Mouse (Mus musculus): ENCODE results near the gene RPS10-NUDT3.

RPS10-NUDT3 gene

GRCm38 (mm10) chr17:27642491-27643062 is 7.6 kb upstream of the RPS10-NUDT3 start:
- in situ Hi-C loops (cut with MboI, MseI), result no loop called here

- in situ Hi-C loops (cut with MboI, MseI), result loop anchor here in 1 of 2 experiments (10.0 kb wide), 1 partner anchor 1785 kb away; no protein-coding TSS in a partner anchor
Measured at GRCm38 (mm10) chr17:27639851-27640250, 4.8 kb upstream of the RPS10-NUDT3 start.

GRCm38 (mm10) chr17:27638921-27639332 is 3.9 kb upstream of the RPS10-NUDT3 start:
- in situ Hi-C loops (cut with MboI, MseI), result loop anchor here in 1 of 2 experiments (10.0 kb wide), 1 partner anchor 1784 kb away; no protein-coding TSS in a partner anchor

- in situ Hi-C loops (cut with MboI, MseI), result loop anchor here in 1 of 2 experiments (10.0 kb wide), 1 partner anchor 1783 kb away; no protein-coding TSS in a partner anchor
Measured at GRCm38 (mm10) chr17:27637333-27637732, 2.3 kb upstream of the RPS10-NUDT3 start.

GRCm38 (mm10) chr17:27636132-27637020 is 1.4 kb upstream of the RPS10-NUDT3 start, which contains the start of gene Rps10:
Rps10 (minus strand) TSS chr17:27636669.
- in situ Hi-C loops (cut with MboI, MseI), result loop anchor here in 1 of 2 experiments (10.0 kb wide), 1 partner anchor 1782 kb away; no protein-coding TSS in a partner anchor

GRCm38 (mm10) chr17:27635575-27635903 is 517 bp upstream of the RPS10-NUDT3 start:
- in situ Hi-C loops (cut with MboI, MseI), result loop anchor here in 1 of 2 experiments (10.0 kb wide), 1 partner anchor 1781 kb away; no protein-coding TSS in a partner anchor

DNA sequence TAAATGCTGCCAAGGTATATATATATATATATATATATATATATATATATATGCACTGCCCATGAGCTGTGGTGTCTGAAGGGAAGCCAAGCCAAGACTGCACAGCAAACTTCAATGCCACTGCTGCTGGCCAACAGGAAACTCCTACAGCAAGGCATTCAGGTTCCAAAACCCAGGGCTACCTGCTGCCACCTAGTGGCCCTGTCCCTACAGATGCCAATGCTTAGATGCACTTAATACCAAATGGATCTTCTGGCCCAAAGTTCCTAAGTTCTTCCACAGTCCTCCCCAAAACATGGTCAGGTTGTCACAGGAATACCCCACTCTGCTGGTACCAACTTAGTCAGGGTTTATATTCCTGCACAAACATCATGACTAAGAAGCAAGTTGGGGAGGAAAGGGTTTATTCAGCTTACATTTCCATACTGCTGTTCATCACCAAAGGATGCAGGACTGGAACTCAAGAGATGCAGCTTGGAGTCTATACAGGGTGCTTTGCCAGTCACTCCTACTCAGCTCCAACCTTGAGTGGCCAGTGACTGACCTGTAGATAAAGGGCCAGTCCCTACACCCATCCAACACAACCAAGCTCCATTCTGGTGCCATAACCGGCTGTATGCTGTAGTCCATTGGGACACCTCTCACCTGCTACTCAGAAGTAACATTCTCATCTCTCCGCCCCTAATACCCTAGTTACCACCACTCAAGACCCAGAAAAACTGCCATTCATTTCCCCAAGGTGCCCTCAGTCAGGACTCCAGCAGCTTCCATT is 5.6 kb downstream of the RPS10-NUDT3 start:
- in situ Hi-C loops (cut with MboI, MseI), result loop anchor here (5.0 to 10.0 kb wide), 2 partner anchors 62 to 1775 kb away; partner anchors contain the start of gene AI413582 (in 2 of the 2)

- in situ Hi-C loops (cut with MboI, MseI), result no loop called here
Measured at GRCm38 (mm10) chr17:27628376-27628775, 6.6 kb downstream of the RPS10-NUDT3 start.

DNA sequence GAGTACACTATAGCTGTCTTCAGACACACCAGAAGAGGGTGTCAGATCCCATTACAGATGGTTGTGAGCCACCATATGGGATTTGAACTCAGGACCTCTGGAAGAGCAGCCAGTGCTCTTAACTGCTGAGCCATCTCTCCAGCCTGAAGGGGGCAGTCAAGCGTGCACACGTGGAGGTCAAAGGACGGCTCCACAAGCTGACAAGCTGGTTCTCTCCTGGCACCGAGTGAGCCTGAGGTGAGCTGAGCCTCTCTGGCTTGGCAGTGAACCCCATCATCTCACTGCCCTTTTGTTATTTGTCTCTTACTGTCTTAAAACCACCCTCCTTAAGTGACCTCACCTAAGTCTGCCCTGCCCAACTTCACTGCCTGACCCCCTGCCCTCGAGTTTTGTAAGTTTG is 7.6 kb downstream of the RPS10-NUDT3 start:
- in situ Hi-C loops (cut with MboI, MseI), result no loop called here

DNA sequence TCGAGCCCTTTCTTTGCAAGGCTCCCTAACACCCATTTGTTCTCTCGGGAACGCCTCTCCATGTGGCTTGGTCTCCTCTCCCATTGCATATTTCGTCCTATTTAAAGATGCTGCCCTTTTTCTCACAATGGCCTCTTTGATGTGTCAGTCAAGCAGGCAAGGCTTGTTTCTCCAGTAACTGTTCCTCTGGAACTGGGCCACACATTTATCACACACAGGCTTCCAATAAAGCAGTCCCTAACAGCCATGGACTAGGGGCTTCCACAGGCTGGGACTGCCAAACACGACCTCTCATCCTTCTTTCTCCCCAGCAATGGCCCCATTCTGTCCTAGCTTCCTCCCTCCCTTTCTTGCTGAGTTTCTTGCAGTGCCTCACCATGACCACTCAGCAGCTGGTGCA is 8.3 kb downstream of the RPS10-NUDT3 start:
- in situ Hi-C loops (cut with MboI, MseI), result no loop called here

DNA sequence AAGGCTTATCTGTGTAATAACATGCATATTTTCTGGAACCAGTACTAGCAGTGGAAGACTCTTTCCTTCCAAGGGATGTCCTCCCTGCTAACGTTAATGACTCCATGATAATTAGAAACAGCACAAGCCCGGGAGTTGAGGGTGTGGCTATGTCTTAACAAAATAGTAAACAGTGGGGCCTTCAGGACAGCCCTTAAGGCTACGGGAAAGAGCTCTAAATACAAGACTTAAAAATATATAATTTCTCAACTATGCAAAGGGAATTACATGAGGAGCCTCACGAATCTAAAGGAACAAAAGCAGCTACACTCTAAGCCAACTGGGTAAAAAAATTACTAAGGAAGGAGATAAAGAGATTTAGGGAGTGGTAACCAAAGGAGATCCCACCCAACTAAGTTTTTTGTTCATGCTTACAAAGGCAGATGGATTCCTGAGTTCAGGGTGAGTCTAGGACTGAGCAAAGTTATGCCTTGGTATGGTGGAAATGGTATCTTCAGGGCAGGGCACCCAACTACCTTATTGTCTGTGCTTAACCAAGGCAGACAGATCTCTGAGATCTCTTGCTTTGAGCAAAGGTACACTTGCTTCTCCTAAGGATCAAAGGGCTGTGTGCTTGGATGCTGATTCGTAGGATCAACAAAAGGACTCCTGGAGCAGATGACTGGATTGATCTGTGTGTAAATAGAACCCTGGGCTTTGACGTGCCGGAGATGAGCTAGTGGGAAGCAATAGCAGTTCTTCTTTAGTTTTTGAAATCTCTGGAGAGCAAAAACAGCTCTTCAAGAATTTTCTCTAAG is 9.4 kb downstream of the RPS10-NUDT3 start:
- in situ Hi-C loops (cut with MboI, MseI), result no loop called here

DNA sequence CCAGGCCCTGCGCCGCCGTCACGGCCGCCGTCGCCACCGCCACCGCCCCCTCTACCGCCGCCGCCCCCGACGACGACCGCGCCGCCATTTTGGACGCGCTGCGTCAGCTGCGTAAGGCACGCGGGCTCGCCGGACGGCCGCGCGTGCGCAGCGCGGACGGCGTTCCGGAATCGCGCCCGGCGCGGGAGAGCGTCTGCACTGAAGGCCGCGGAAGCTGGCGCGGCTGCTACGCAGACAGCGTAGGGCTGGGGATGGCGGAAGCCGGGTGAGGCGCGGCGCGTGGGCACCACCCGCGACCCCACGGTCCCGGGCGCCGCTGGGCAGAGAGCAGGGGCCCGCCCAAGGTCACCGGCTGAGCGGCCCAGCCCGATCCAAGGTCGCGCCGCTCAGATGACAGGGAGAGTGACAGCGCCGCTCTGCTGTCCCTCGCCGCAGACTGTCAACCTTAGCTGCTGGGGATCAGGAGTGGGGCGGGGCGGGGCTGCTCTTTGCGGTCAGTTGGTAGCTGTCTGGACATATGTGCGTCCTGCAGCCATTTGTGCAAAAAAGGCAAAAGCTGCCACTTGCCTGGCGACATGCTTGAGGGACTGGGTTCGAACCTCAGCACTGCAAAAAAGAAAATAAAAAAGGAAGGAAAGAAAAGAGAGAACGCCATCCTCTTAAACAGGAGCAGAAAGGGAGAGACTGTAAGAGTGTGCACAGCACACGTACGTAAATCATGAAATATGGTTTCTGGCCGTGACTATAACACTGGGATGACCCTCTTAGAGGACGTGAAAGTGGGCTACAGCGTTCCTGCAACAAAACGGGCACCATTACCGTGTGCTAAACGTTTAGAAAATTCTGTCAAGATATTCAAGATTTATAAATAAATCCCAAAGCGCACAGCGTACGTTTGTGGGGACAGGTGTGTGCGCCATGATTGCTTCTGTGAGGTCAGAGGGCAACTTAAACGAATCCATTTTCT is 11.4 kb downstream of the RPS10-NUDT3 start, which contains the start of gene Nudt3:
Gene Nudt3, minus strand, starts transcription at position 136 of the 967 bp plus-strand sequence.
- in situ Hi-C loops (cut with MboI, MseI), result no loop called here

DNA sequence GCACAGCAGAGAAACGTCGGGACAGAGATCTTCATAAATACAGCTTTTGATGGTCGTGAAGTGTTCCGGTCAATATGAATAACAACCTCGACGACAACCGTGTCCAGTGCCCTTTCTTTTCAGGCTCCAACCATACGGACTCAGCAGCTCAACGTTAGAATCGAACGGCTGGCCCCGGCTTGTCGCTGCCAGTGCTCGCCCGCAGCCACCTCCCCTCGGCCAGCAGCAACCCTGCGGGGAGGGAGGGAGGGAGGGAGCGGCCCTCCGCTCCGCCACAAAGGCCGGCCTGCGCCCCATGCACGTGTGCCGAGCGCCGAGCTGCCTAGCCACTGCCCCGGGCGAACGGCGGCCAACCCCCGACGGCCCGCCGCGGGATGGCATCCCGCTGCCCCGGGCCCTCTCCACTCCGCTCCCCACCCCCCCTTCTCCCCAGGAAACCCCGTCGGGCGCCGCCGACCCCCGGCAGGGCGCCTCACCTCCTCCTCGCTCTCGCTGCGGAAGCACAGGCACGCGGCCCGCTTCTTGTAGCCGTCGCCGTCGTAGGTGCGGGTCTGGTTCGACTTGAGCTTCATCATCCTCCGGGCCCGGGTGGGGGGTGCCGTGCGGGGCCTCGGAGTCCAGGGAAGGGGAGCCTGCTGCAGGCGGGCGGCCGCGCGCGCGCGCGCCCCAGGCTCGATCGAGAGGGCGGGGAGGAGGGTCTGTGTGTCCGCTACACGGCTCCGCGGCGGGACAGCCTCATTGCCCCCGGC is 12.2 kb downstream of the RPS10-NUDT3 start:
- in situ Hi-C loops (cut with MboI, MseI), result no loop called here

DNA sequence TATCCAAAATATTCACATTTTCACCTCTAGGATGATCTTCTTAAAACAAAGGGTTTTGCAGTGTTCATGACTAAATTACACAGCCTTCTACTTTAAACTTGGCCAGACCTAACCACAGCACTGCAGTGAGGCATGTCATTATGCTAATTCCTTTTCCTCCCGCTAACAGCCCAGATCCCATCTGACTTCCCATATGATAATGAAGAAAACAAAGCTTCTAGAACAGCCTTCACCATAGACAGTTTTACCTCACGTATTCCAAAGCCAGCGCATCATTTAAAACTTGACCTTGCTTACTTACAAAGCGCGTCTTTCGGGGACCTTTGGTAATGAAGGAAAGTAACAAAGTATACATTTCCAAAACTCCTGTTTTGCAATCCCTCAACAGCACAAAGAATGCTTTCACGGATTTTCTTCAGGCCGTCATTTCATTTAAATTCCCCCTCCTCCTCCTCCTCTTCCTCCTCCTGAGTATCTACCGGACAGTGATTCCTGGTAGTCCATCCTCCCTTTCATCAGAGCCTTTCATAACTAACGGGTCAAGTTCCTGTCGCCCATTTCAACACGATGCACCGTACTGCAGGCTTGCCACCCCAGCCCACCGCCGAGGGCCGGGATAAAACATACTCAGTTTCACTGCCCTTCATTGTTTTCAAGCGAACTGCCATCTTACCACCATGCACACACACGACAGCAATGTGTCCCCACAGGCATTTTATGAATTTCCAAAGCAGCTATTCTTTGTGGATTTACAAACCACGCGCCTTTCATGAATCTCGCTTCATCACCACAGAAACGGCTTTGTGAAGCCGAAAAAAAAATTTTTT is 13.1 kb downstream of the RPS10-NUDT3 start:
- in situ Hi-C loops (cut with MboI, MseI), result no loop called here

GRCm38 (mm10) chr17:27621161-27621560 is 13.9 kb downstream of the RPS10-NUDT3 start:
- in situ Hi-C loops (cut with MboI, MseI), result no loop called here

DNA sequence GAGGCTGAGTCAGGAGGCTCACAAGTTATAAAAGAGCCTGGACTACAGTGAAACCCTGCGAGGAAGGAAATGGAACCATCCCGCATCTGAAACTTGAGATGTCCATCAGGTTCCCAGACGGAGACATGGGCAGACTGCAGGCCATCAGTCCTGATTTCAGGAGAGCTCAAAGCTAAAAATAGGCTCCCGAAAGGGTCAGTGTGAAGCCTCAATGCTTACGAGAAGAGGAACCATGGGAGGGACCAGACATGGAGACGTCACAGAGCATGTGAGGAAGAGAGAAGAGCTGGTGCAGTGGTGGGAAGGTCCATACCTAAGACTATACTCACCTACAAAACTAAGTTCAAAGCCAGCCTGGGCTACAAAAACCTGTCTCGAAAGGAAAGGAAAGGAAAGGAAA is 19.6 kb downstream of the RPS10-NUDT3 start:
- in situ Hi-C loops (cut with MboI, MseI), result no loop called here

GRCm38 (mm10) chr17:27613016-27613415 is 22.0 kb downstream of the RPS10-NUDT3 start:
- in situ Hi-C loops (cut with MboI, MseI), result no loop called here

DNA sequence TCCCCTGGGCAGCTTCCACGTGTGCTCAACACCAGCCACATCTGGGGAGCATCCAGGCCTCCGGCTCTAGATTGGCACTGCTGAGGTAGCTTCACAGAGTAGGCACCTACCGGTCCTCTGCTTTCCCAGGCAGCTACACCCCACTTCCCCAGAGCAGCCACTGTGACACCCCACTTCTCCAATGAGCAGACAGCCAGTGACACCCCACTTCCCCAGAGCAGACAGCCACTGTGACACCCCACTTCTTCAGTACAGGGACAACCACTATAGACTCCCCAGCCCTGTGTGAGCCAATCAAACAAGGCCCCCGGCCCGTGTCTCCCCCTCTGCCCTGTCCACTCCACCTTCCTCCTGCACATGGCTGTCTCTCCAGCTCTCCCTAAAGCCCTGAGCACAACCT is 23.0 kb downstream of the RPS10-NUDT3 start:
- in situ Hi-C loops (cut with MboI, MseI), result no loop called here
